Mouse (Mus musculus) layer of hippocampus, postnatal 14 days (tissue): ENCODE data around the gene Eed. TPM values are rescaled to one million over a fixed set of nuclear protein-coding genes. Genes with fewer than 3 reads are reported as not detected.
"Not testable (repeated sequence)": the region's sequence is repeated elsewhere in the genome, so short reads cannot be mapped to it uniquely, and the experiment has no call there.

Experiments
- DNase-seq, 2 experiments: peaks; one replicate each; pipeline ENCODE4 v3.0.0; 2021 to 2022; ENCODE audit warnings: low spot score in 2 of 2, mixed read lengths in 1 of 2
- long read RNA-seq, 2 experiments: library from polyadenylated mRNA; stranded (forward); transcript quantifications; one replicate each; pipeline ENCODE4 v2.0.0; 2021
- total RNA-seq, 2 experiments: library from RNA; stranded (reverse); gene quantifications; 2 replicates each; pipeline ENCODE4 v1.2.3; 2021

The Eed gene
- total RNA-seq = 10 to 100 TPM; 31.2 to 33.3 TPM
- long read RNA-seq, experiment 1, transcript Eed-201 (12 exons, 2,067 nt) = major isoform, 5 of 18 reads
- long read RNA-seq, experiment 1, partial matches to known transcripts = 1 of 18 reads
- long read RNA-seq, experiment 1, other reads (novel, unspliced or antisense) = 12 of 18 reads
- long read RNA-seq, experiment 2, transcript Eed-201 (12 exons, 2,067 nt) = major isoform, 11 of 20 reads
- long read RNA-seq, experiment 2, partial matches to known transcripts = 0 of 20 reads
- long read RNA-seq, experiment 2, other reads (novel, unspliced or antisense) = 9 of 20 reads

- DNase-seq = peak; percentile 94 to 96
These were observed at the start of gene Eed for GRCm38 (mm10) chr7:89980485-89981422. Gene Eed (minus strand): TSS chr7:89980983.

GRCm38 (mm10) chr7:90029548-90030485, 49.0 kb upstream of the Eed start:
- peak; percentile 13 to 16 for DNase-seq

GRCm38 (mm10) chr7:90028888-90029547, 48.2 kb upstream of the Eed start:
- DNase-seq = peak; percentile 67 to 84

GRCm38 (mm10) chr7:90024975-90025374, 44.2 kb upstream of the Eed start:
- DNase-seq = no peak

- peak in 1 of 2 experiments; percentile 33 for DNase-seq
These were observed 42.4 kb upstream of the Eed start for GRCm38 (mm10) chr7:90022974-90023707.

GRCm38 (mm10) chr7:90020331-90020730, 39.5 kb upstream of the Eed start:
- DNase-seq = no peak

GRCm38 (mm10) chr7:90019570-90019969, 38.8 kb upstream of the Eed start:
- no peak for DNase-seq

- no peak for DNase-seq
These were observed 36.3 kb upstream of the Eed start for GRCm38 (mm10) chr7:90016930-90017588.

- DNase-seq = peak in 1 of 2 experiments; percentile 42
These were observed 35.7 kb upstream of the Eed start for GRCm38 (mm10) chr7:90016459-90016858.

- DNase-seq = no peak
These were observed 26.2 kb upstream of the Eed start for GRCm38 (mm10) chr7:90006667-90007653.

GRCm38 (mm10) chr7:90004781-90005180, 24.0 kb upstream of the Eed start:
- DNase-seq = no peak

GRCm38 (mm10) chr7:90002375-90002774, 21.6 kb upstream of the Eed start:
- no peak for DNase-seq

- no peak for DNase-seq
These were observed 18.7 kb upstream of the Eed start for GRCm38 (mm10) chr7:89999491-89999890.

- DNase-seq = peak in 1 of 2 experiments; percentile 9
These were observed 17.8 kb upstream of the Eed start for GRCm38 (mm10) chr7:89998624-89999006.

- peak in 1 of 2 experiments; percentile 70 for DNase-seq
These were observed 17.3 kb upstream of the Eed start for GRCm38 (mm10) chr7:89998006-89998623.

GRCm38 (mm10) chr7:89997526-89997925, 16.7 kb upstream of the Eed start:
- DNase-seq = not testable (repeated sequence)

GRCm38 (mm10) chr7:89993091-89993490, 12.3 kb upstream of the Eed start:
- DNase-seq = no peak
